Mouse (Mus musculus) kidney, adult 18-20 months (tissue): ENCODE measurements around the gene Lrrc28.

Experiments used
- DNase-seq: peaks from one replicate; pipeline ENCODE4 v3.0.0; 2021

Lrrc28 gene

DNA sequence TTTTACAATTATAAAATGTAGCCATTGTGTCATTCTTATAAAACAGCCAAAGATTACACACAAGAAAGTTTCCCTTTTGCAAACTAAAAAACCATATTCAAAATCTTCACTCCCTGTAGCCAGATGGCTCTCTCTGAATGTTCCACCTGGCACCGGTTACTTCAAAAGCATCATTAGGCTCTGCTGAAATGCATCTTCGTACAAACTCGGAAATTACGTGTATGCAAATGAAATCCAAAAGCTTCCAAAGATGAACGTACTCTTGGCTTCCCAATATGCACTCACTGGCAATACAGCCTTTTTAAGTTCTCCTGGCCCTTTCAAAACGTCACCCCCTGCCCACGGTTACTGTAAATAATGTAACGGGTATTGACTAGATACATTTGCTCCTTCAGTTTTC is 777 bp downstream of the Lrrc28 start:
- DNase-seq = no peak

DNA sequence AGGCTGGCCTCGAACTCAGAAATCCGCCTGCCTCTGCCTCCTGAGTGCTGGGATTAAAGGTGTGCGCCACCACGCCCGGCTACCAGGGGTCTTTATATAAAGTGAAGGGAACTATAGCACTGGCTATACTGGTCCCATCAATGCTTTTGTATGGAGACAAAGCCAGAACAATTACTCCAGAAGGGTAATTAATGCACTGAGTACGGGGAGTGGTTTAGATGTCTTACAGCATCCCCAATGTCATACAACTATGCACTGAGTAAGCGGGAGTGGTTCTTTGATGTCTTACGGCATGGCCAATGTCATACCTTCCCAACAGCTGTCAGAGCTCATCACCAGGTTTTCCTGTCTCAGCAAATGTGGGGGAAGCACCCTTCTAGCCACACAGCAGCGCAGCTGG is 2.1 kb downstream of the Lrrc28 start:
- no peak for DNase-seq

DNA sequence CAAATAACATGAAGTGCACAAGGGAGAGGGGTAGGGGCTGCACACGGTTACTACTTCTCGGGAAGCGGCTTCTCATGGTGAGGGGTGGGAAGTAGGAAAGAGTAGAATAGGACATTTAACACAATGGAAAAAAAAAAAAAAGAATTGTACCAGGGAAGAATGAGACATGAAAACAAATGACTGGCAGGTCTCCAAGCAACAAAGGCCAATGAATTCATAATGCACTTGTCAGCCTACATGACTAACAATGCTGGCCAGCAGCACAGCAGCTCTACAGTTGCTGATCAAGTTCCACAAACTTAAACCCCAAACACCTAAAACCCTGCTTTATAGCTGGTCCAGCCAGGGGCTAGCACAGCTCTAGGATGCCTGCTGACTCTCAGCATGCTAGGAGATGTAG is 6.1 kb downstream of the Lrrc28 start:
- no peak for DNase-seq

DNA sequence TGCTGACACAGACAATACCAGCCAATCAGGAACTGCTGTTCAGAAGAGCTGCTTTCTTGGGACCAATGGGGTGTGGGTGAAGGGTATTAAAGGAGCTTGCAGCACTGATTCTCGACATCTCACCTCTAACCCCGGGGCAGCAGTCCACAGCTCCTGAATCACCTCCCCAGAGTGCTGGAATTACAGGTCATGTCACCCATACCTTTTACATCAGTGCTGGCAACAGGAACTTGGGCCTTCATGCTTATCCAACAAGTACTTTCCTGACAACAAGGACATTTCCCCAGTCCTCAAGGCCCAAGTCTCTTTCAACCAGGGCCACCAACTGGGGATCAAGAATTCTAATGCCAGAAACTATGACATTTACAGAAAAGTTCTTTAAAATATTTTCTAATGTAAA is 8.9 kb downstream of the Lrrc28 start:
- no peak for DNase-seq

DNA sequence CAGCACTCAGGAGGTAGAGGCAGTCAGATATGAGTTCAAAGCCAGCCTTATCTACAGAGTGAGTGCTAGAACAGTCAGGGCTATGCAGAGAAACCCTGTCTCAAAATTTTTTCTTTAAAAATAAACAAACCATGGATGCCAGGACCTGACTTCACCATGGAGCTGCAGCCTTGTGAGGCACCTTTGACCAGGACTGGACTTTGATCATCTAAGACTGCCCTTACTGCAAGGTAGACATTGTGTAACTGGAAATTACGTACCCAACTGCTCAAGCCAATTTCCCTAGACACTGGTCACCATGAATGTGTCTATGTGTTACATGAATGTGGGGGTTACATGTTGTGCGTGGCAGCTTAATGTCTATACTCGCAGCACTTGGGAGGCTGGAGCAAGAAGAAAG is 10.9 kb downstream of the Lrrc28 start:
- peak; percentile 24 for DNase-seq

DNA sequence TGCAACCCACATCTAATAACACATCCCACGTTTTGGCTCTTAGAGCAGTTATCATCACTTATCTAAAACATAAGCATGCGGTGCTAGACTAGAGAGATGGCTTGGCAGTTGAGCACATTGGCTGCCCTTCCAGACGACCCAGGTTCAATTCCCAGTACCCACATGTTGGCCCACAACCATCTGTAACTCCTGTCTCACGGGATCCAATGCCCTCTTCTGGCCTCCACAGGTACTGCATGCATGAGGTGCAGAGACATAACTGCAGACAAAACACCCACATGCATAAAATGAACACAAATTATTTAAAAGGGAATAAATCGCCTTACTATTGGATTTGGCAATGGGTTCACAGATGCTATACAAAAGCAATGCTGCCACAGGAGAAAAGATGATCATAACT is 12.7 kb downstream of the Lrrc28 start:
- DNase-seq = no peak

DNA sequence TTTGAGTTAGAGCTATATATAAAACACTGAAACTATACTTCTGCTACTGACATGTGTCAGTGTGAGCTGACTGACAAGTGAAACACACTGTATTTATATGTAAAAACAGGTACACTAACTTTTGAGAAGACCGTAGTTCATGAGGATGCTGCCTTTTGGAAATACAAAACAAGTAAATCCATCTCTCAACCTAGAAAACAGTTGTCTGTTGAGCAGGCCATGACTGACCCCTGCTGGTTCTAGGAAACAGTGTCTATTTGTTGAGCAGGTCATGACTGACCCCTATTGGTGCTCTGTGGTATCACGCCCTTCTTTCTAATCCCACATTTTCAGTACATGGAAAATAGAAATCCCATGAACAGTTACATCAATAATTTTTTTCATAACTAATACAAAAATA is 14.3 kb downstream of the Lrrc28 start:
- DNase-seq = peak; percentile 83

DNA sequence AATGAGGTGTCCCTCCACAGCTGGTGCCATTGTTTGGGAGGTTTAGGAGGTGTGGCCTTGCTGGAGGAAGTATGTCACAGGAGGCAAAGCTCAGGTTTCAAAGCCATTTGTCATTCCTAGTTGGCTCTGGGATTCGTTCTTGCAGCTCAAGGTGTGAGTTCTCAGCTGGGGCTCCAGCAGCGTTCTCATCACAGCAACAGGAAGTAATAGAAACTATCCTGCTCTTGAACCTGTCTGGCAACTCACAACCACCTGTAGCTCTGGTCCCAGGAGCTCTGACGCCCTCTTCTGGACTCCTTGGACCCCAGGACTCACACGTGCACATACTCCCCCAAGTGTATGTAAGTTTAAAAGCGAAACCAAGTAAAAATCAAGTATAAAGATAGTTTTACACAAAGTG is 15.4 kb downstream of the Lrrc28 start:
- no peak for DNase-seq

DNA sequence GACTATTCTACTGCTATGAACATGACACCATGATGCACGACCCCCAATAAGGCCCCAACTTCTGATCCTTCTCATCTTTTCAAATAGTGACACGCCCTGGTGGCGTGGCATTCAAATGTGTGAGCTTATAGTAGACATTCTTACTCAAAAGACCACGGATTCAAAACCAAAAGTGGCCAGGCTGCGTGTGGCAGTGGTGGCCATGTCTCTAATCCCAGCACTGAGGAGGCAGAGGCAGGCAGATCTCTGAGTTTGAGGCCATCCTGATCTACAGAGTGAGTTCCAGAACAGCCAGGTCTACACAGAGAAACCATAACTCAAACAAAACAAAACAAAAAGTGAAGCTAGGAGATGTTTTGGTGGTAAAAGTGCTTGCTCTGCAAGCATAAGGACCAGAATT is 18.4 kb downstream of the Lrrc28 start:
- DNase-seq = no peak

DNA sequence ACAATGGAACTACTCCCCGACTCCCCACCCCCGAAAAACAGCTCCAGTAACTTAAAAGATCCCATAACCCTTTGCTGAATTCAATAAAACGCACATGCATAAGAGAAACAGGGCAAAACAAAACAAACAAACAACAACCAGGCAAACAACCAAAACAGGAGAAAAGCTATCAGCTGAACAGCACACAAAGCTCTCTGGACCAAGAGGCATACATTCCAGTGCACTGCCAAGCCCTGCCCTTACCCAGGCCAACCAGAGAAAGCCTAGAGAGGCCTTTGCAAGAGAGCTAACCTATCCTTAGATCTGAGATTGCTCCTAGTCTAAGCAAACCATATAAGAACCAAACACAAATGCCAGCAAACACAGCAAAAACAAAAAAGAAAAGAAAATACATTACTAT is 22.9 kb downstream of the Lrrc28 start:
- DNase-seq = no peak

DNA sequence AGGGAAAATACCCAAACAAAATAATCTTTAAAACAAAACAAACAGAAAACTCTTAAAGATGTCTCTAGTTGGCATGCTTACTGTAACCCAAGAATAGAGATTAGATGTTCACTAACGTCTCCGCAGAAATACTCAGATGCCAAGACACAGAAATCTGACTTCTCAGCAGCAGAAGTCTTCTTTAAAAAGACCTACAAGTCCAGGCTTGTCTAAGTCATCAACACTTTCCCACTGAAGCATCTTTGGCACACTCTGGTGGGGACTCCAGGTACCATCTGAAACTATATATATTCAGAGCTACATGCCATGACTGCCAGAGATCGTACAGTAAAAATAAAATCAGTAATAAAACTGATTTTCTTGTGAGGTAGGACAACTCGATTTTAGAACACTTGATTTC is 25.2 kb downstream of the Lrrc28 start:
- DNase-seq = no peak

DNA sequence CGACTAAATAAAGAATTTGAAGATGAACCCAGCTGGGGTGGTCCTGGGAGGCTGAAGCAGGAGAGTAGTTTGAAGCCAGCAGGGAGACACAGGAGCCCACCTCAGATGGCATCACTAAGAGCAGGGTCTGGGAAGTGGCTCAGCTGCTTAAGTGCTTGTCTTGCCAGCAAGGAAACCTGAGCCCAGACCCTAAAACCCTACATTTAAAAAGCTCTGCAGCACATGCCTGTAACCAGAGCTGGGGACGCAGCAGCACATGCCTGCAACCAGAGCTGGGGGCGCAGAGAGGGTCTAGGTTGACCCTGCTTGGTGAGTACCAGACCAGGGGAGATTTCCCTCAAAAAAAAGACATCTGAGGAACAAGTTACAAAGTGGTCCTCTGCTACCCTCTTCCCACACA is 26.8 kb downstream of the Lrrc28 start:
- DNase-seq = no peak

DNA sequence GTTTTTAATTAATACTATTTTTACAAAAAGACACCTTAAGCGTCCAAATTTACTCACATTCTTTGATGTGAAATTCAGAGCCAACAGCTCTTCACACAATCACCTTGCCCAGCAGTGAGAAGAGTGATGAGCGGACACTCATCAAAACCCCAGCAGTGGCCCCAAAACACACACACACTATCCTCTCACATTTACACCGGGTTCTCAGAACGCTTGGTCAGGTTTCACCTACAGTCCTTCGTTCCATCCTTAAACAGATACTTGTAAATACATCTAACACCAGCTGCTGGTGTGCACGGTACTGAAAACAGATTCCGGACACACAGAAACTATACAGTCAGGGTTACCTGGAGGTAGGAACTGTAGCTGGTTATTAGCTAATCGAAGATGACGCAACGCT is 27.4 kb downstream of the Lrrc28 start:
- DNase-seq = no peak

DNA sequence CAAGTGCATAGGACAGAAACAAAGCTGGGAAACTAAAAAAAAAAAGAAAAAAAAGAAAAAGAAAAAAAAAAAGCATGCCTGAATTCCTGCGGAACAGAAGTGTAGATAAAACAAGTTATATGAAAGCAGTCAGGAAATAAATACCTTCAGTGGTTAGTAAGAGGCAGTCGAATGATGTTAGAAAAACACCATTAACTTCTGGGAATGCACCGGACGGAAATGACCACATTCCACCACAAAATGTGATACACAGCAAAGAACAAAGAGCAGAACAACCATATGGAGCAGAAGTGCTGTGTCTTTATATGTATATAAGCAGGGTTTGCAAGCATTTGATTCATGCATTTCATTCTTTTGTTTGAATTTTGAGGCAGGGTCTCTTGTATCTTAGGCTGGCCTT is 28.2 kb downstream of the Lrrc28 start:
- no peak for DNase-seq

DNA sequence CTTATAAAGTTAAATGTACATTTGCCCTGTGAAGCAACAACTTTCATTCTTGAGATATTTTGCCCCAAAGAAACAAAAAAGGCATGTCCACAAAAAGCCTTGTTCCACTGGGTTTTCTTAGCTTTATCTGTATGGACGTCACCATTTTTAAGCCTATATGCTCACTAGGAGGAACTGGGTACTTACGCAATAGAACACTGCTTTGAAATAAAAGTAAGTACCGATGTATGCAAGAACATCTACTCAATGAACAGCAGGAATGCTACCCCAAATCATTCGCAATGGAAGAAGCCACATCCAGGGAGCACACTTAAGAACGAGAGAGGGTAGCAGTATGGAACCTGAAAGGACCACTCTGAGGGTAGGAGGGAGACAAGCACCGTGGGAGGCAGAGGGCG is 30.6 kb downstream of the Lrrc28 start:
- DNase-seq = no peak

DNA sequence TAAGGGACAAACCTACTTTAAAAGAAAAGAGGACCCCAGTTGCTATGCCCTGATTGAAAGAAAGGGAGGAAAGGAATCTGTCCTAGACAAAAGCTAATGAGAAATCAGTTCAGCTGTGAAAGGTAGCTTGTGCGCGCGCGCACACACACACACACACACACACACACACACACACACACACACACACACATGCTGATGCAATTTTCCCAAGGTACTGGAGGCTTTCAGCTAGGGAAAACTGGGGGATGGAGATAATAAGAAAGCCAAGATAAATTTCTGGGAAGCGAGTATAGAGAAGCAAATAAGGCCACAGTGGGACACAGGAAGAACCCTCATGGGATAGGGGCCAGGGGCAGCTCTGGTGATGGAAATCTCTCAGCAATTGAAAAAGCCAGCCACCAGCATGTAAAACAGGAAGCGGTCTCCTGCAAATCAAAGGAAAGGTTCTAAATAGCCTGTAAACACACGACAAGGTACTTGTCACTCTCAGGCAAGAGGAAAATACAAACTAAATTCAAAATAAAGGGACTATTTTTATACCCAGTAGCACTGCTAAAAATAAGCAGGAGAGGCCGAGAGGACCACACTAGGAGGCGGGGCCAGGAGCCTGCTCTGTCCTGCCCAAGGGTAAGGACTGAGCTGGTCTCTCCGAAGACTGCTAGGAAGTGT is 31.1 kb downstream of the Lrrc28 start:
- no peak for DNase-seq

DNA sequence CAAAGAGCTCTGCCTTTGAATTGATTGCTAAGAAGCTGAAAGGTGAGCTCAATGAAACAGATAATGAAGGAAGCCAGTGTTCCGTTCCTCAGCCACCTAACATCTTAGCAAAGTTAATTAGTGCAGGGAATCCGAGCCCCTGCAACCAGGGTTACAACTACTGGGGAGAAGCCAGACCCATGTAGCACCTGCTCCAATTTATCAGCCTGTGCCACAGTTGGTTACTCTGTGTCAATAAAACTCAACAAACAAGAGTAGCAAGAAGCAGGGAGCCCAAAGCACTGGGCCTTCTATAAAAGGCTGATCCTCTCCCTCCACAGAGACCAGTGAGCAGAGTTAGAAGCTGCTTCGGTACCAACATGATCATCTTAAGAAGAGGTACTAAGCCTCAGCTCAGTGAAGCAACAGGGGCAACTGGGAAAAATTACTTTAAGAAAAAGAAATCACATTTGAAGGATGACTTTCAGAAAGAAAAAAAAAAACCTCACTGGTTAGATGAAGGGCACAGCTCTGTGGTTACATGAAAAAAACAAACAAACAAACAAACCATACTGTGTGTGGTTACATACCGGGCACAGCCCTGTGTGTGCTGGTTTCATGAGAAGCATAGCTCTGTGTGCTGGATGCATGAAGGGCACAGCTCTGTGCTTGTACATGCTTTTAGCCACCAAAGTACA is 36.6 kb downstream of the Lrrc28 start:
- DNase-seq = no peak

DNA sequence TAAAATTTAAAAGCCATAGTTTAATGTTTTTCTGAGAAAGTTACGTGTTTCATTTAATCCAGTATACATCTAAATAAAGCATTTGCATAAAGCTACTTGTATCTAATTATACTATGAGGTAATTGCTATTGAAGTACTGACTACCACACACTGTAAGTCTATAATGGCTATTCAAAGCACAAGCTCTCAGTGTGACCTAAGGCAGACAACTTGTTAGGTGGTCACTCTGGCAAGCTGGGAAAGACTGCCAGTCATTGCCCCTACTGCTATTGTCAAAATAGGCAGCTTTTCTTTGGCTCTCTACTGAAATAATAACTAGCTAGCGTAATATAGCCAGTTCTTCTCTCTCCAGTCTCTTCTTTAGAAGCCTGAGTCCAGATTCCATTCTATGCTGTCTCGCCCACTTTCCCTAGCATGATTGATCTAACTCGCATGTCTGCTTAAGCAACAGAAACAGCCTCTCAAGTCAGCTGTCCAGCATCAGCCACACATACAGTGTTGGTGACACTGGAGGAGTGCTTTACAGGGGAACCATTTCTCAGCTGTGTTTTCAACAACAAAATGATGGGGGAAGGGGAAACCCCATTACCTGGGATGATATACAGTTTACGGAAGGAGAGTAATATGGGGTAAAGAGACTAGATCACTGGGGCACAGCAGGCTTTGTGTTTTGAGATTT is 37.3 kb downstream of the Lrrc28 start:
- DNase-seq = no peak

DNA sequence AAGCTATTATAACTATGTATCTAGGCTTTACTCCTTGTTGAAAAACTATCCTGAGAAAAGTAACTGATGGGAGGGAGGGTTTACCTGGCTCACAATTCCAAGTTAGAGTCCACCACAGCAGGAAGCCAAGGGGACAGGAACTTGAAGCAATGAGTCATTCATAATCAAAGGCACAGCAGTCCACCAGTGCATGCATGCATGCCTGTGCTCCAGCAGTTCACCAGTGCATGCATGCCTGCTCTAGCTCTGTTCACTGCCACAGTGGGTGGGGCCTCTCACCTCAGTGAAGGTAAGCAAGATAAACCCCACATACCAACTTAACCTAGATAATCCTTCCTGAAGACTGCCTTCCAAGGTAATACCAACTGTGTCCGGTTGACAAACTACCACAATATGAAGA is 38.8 kb downstream of the Lrrc28 start:
- no peak for DNase-seq

DNA sequence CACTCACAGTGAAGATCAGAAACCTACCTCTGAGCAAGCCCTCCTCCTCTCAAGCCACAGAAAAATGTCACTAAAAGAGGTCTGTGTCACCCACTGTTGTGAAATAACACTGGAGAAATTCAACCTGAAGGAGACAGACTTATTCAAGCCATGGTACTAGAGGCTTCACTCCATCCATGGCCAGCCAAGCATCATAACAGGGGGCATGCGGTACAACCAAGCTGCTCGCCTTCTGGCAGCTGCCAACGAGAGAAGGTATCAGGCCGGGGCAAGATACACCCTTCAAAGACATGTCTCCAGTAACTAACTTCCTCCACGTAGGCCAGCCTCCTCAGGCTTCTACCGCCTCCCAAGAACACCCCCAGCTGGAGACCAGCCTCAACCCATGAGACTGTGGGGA is 40.0 kb downstream of the Lrrc28 start:
- no peak for DNase-seq

DNA sequence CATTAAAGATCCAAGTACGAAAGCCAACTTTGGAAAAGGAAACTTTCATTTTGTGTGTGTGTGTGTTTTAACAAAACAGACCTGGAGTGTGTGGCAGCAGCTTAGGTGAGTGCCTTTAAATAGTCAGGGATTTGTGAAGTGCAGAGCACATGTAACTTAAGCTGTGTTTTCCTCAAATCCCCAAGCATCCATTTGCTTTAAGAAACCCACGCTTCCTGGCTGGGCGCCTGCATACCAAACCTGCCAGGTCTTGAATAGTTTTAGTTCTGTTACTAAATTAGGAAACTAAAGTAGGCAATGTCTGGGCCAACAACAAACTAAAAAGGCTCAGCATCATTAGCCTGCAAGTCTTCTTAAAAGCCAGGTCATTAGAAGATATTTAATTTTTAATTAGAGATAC is 47.0 kb downstream of the Lrrc28 start:
- DNase-seq = peak; percentile 62

DNA sequence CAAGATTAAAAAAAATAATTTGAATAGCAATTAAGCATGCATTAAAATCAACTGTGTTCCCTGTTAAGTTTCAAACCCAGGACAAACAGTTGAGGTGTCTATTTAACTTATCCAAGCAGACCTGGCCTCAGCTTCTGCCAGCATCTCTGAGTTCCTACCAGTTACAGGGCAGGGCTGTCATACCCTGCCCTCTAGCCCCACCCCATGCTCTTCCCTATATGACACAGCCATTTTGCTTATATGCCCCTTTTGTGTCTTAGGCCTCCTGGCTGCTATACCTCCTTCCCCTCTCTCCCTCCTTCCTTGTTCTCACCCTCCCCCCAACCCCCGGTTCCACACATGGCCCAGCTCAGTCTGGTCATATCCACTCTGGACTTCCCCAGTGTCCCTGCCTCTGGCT is 48.1 kb downstream of the Lrrc28 start:
- no peak for DNase-seq

DNA sequence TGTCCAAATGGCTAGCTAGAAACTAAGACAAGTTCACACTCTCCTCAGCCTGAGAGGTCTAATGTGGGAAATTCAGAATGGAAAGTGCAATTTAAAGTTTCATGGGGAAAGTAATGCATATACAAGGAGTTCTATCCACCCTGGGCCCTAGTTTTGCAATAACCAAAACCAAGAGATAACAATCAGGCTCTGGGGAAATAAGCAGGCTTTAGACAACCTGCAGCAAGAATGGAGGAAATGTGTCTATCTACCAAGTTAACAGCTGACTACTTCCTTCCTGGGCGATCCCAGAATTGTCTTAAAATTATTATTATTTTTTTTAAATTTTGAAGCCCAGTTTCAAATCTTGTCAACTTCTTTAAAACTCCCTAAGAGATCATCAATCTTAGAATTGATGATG is 48.7 kb downstream of the Lrrc28 start:
- DNase-seq = no peak

DNA sequence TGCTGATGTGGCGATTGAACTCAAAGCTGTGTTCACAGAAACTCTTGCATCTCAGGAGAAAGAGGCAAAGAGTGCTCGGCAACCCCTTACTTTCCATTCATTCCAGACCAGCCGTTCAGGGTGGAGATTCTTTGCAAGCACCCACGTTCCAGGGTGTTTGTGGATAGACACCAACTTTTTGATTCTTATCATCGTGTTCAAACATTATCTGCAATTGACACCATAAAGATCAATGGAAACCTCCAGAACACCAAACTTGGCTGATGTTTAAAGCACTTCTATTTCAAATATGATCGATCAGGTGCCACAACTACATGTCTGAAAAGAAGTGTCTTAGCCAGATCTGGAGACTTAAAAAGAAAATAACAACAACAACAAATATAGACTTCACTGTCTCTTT is 51.2 kb downstream of the Lrrc28 start:
- no peak for DNase-seq

DNA sequence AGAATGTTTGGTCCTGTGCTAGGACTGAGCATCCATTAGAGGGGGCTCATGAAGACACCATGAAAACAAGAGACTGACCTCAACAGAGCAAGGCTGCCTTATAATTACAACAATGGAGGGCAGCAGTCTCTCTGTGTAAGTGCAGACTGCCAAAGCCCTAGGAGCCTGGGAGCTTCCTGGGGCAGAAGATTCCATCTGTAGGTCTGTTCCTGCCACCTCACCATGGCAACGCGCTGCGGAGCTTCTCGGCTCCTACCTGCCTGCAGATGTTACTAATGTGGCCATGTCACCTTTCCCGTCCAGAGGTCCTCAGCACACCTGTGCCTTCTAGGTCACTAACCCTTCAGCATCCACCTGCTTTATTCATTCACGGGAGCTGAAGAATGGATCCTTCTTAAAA is 52.4 kb downstream of the Lrrc28 start:
- no peak for DNase-seq
